Mouse (Mus musculus) spleen, adult 2 months (tissue): ENCODE results near the gene Acadvl.

Experiments
- CTCF ChIP-seq: fragments of 200-500 bp; IDR thresholded peaks from 2 replicates; pipeline ENCODE4 v1.5.1; 2011; ENCODE audit warnings: mild to moderate bottlenecking, inconsistent platforms; ENCODE audit not compliant: insufficient read depth, insufficient read length, insufficient replicate concordance; ENCODE audit errors: extremely low read depth
- POLR2A ChIP-seq: fragments of 200-500 bp; IDR thresholded peaks from 2 replicates; pipeline ENCODE4 v1.6.1; 2011; ENCODE audit warnings: low read depth, low read length, inconsistent platforms

DNA sequence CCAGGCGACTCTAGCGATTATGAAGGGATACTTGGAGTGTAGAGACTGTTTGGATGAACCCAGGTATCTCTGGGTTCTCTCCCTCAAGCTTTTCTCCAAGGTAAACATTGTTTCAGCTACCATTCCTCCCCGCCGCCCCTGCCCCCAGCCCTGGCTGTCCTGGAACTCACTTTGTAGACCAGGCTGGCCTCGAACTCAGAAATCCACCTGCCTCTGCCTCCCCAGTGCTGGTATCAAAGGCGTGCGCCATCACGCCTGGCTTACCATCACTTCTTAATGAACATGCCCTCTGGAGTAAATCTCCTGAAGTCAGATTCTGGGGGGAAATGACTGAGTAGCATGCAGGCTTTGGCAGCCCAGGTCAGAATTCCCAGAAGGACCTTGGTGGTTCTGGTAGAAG is 33.0 kb downstream of the Acadvl start, which contains the start of gene Elp5:
- TF ChIP-seq POLR2A (no peak), CTCF (no peak)
